Mouse (Mus musculus): ENCODE data around the gene Fkbp9.
A peak's percentile ranks its signal among the peaks of the same experiment; 100 is the strongest.

GRCm38 (mm10) chr6:56877985-56878384 lies 46.1 kb downstream of the Fkbp9 start:
- TF ChIP-seq POLR2A (IDR thresholded peaks at IDR 0.05; ENCODE audit: low read depth, low read length) (no peak), CTCF (conservative IDR thresholded peaks at IDR 0.05; ENCODE audit: insufficient read depth, insufficient read length, low read depth, low read length) (0 out of 2 replicates have a peak, but pooled peaks have one; percentile 28)

Measured in kidney, adult 2 months (tissue).